Mouse (Mus musculus): ENCODE results near the gene Pbx1. TPM values are rescaled to one million over a fixed set of nuclear protein-coding genes. Genes with fewer than 3 reads are reported as not detected.

Pbx1 gene
- polyA plus RNA-seq, 1 experiment from 2014 or later: 22.1 TPM

- peak; percentile 66 for ATAC-seq (replicated peaks; ENCODE audit: insufficient number of reproducible peaks, insufficient read depth, low FRiP score, low read depth)
- peak overlapping the region; percentile 20; the same call in 1 of the 2 replicates for H3K4me2 ChIP-seq
- 6% methylated on average over 5 of the region's 5 CpGs for whole genome bisulfite sequencing
- no peak overlapping the region for H3K9ac ChIP-seq
- no peak overlapping the region for H3K4me3 ChIP-seq
- H3K4me1 ChIP-seq (replicated peaks): peaks cover 34% of the 10 kb centered on the region
- no peaks in the 10 kb centered on the region for H3K27me3 ChIP-seq
- H3K27ac ChIP-seq: no peak overlapping the region
- H3K9me3 ChIP-seq (replicated peaks): no peaks in the 10 kb centered on the region
- H3K36me3 ChIP-seq: peaks cover 4% of the 10 kb centered on the region; the same call in 1 of the 2 replicates
These were observed 218.0 kb downstream of the Pbx1 start for GRCm38 (mm10) chr1:168214040-168214443.

DNA sequence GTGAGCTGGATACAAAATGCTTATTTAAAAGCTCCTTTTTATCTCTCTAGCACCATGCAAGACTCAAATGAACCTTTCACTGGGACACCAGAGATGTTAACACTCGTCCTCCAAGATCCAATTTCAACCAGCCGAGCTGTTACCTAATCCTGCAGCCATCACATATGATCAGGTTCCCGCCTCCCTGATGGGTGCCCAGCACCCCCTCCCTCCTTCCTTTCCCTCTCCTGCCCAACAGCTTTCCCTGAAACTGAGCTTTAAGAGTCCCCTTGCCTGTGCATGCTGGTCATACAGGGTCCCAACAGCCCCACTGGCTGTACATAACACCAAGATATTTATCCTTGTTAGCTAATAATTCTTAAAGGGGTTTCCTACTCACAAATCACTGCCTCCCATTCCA, 218.5 kb downstream of the Pbx1 start:
- WGBS: 58% methylated on average over 3 of the region's 3 CpGs
- Histone ChIP-seq H3K9me3 (replicated peaks) (no peaks in the 10 kb centered on the region), H3K9ac (no peak overlapping the region), H3K27me3 (no peaks in the 10 kb centered on the region), H3K36me3 (peaks cover 8% of the 10 kb centered on the region), H3K4me3 (no peak overlapping the region), H3K4me2 (no peak overlapping the region), H3K27ac (no peak overlapping the region), H3K4me1 (replicated peaks) (peaks cover 34% of the 10 kb centered on the region)
- no peak for ATAC-seq (replicated peaks; ENCODE audit: insufficient number of reproducible peaks, insufficient read depth, low FRiP score, low read depth)

DNA sequence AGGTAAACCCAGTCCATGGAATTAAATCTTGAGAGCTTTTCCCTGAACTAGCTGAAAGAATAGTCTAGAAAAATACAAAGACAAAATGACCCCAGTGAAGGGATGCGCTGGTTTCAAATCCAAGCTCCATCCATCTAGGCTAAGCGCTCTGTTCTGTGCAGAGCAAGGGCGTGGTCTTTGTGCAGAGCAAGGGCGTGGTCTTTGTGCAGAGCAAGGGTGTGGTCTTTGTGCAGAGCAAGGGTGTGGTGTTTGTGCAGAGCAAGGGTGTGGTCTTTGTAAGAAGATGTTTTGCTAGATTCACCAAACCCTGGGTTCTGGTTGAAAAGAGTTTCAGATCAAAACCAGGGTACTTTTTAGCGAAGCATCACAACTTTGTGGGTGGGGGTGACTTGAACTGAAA, 221.7 kb downstream of the Pbx1 start:
- Histone ChIP-seq H3K27me3 (no peaks in the 10 kb centered on the region), H3K9ac (no peak overlapping the region), H3K27ac (no peak overlapping the region), H3K36me3 (peaks cover 18% of the 10 kb centered on the region), H3K9me3 (replicated peaks) (no peaks in the 10 kb centered on the region), H3K4me3 (no peak overlapping the region), H3K4me2 (no peak overlapping the region), H3K4me1 (replicated peaks) (peaks cover 20% of the 10 kb centered on the region)
- WGBS: 92% methylated on average over 5 of the region's 5 CpGs
- ATAC-seq (replicated peaks; ENCODE audit: insufficient number of reproducible peaks, insufficient read depth, low FRiP score, low read depth): no peak

GRCm38 (mm10) chr1:168200570-168201156, 231.4 kb downstream of the Pbx1 start:
- Histone ChIP-seq H3K9ac (no peak overlapping the region), H3K27me3 (no peaks in the 10 kb centered on the region), H3K27ac (no peak overlapping the region), H3K4me3 (no peak overlapping the region), H3K4me2 (no peak overlapping the region), H3K4me1 (replicated peaks) (peaks cover 21% of the 10 kb centered on the region), H3K9me3 (replicated peaks) (no peaks in the 10 kb centered on the region), H3K36me3 (peaks cover 24% of the 10 kb centered on the region; the same call in 1 of the 2 replicates)
- WGBS: 95% methylated on average over 13 of the region's 13 CpGs
- no peak for ATAC-seq (replicated peaks; ENCODE audit: insufficient number of reproducible peaks, insufficient read depth, low FRiP score, low read depth)

- Histone ChIP-seq H3K9me3 (replicated peaks) (no peaks in the 10 kb centered on the region), H3K4me3 (no peak overlapping the region), H3K27ac (no peak overlapping the region; the same call in 1 of the 2 replicates), H3K27me3 (no peaks in the 10 kb centered on the region), H3K36me3 (peaks cover 36% of the 10 kb centered on the region), H3K4me2 (no peak overlapping the region), H3K4me1 (replicated peaks) (peaks cover 21% of the 10 kb centered on the region), H3K9ac (no peak overlapping the region)
- 71% methylated on average over 5 of the region's 5 CpGs for WGBS
- no peak; the same call in 1 of the 2 replicates for ATAC-seq (replicated peaks; ENCODE audit: insufficient number of reproducible peaks, insufficient read depth, low FRiP score, low read depth)
These were observed 233.8 kb downstream of the Pbx1 start for GRCm38 (mm10) chr1:168198276-168198675.

- WGBS: 48% methylated on average over 3 of the region's 3 CpGs
- no peak for ATAC-seq (replicated peaks; ENCODE audit: insufficient number of reproducible peaks, insufficient read depth, low FRiP score, low read depth)
- Histone ChIP-seq H3K4me1 (replicated peaks) (peaks cover 21% of the 10 kb centered on the region), H3K27me3 (no peaks in the 10 kb centered on the region), H3K36me3 (peaks cover 32% of the 10 kb centered on the region), H3K27ac (peak overlapping the region; percentile 37; the same call in 1 of the 2 replicates), H3K4me3 (no peak overlapping the region), H3K9ac (no peak overlapping the region), H3K4me2 (no peak overlapping the region), H3K9me3 (replicated peaks) (no peaks in the 10 kb centered on the region)
These were observed 234.2 kb downstream of the Pbx1 start for GRCm38 (mm10) chr1:168197908-168198258.

DNA sequence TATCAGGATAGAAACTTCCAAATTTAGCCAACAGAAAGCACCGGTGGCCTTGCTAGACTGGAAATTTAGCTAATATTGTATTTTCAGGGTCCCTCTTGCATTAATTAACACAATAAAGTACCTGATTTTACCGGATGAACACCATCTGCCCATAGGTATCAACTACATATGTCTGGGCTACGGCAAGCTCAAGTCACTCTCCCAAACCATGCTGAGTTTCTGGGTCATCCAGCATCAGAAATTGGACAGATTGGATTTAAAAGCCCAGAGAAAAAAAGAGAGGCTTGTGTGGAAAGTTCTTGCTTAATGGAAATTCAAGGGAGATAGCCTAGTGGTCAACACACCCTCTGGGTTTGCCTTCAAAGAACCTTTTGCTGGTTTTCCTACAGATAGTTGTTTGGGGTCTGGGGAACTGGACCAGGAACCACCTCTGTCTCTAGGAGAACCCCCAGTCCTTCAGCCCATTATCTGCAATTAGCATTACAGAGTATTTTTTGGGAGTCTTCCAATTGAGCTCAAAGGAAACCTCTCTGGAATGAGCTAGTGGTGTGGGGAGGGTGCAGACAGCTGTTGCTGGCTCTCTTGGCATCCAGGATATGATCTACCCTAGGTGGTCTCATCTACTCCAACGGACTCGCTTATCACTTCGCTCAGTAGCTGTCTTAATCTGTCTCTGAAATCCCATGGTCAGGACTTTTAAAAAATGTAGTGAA, 234.7 kb downstream of the Pbx1 start:
- 62% methylated on average over 6 of the region's 6 CpGs for WGBS
- peaks cover 31% of the 10 kb centered on the region for H3K36me3 ChIP-seq

GRCm38 (mm10) chr1:168193364-168193763, 238.7 kb downstream of the Pbx1 start:
- no peaks in the 10 kb centered on the region for H3K9me3 ChIP-seq (replicated peaks)
- ATAC-seq (replicated peaks; ENCODE audit: insufficient number of reproducible peaks, insufficient read depth, low FRiP score, low read depth): no peak
- H3K27me3 ChIP-seq: no peaks in the 10 kb centered on the region
- H3K27ac ChIP-seq: no peak overlapping the region
- no peak overlapping the region for H3K4me2 ChIP-seq
- H3K4me3 ChIP-seq: no peak overlapping the region
- peaks cover 14% of the 10 kb centered on the region for H3K36me3 ChIP-seq
- peaks cover 19% of the 10 kb centered on the region for H3K4me1 ChIP-seq (replicated peaks)
- 88% methylated on average over 7 of the region's 7 CpGs for WGBS
- H3K9ac ChIP-seq: no peak overlapping the region

More for the DNA sequence above, 234.7 kb downstream of the Pbx1 start:
- Histone ChIP-seq H3K27me3 (no peaks in the 10 kb centered on the region), H3K27ac (peak overlapping the region; percentile 37), H3K9ac (no peak overlapping the region), H3K4me2 (no peak overlapping the region), H3K9me3 (replicated peaks) (no peaks in the 10 kb centered on the region), H3K4me1 (replicated peaks) (peaks cover 21% of the 10 kb centered on the region), H3K4me3 (no peak overlapping the region)
- peak; percentile 50; the same call in 1 of the 2 replicates for ATAC-seq (replicated peaks; ENCODE audit: insufficient number of reproducible peaks, insufficient read depth, low FRiP score, low read depth)

DNA sequence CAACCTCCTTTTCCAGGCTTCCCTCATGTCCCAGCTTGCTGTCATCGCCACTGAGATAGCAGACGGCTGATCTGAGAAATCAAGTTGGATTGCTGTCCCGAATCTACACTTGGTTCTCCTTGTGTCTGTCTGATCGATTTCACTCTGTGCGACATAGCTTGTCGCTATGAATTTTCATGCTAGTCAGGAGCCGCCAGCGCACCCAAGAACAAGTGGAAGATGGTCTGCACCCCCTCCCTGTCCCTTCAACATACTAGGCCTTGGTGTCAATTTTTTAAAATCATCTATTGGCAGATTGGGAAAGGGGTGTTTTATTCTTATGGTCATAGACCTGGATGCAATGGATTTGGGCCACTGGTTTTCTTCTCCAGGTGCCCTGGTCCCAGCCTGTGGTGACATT, 249.3 kb downstream of the Pbx1 start:
- Histone ChIP-seq H3K9me3 (replicated peaks) (no peaks in the 10 kb centered on the region), H3K4me2 (no peak overlapping the region), H3K27ac (no peak overlapping the region), H3K27me3 (no peaks in the 10 kb centered on the region), H3K36me3 (peaks cover 14% of the 10 kb centered on the region), H3K4me1 (replicated peaks) (peaks cover 47% of the 10 kb centered on the region), H3K4me3 (no peak overlapping the region), H3K9ac (no peak overlapping the region)
- 90% methylated on average over 8 of the region's 8 CpGs for WGBS
- no peak for ATAC-seq (replicated peaks; ENCODE audit: insufficient number of reproducible peaks, insufficient read depth, low FRiP score, low read depth)

- peak overlapping the region; percentile 84 for H3K27ac ChIP-seq
- 32% methylated on average over 9 of the region's 9 CpGs for WGBS
- ATAC-seq (replicated peaks; ENCODE audit: insufficient number of reproducible peaks, insufficient read depth, low FRiP score, low read depth): peak; percentile 93
- H3K36me3 ChIP-seq: peaks cover 14% of the 10 kb centered on the region
- H3K9ac ChIP-seq: no peak overlapping the region
- no peaks in the 10 kb centered on the region for H3K27me3 ChIP-seq
- H3K4me3 ChIP-seq: no peak overlapping the region
- H3K9me3 ChIP-seq (replicated peaks): no peaks in the 10 kb centered on the region
- H3K4me1 ChIP-seq (replicated peaks): peaks cover 38% of the 10 kb centered on the region
- no peak overlapping the region for H3K4me2 ChIP-seq
These were observed 251.2 kb downstream of the Pbx1 start for GRCm38 (mm10) chr1:168180622-168181441.

DNA sequence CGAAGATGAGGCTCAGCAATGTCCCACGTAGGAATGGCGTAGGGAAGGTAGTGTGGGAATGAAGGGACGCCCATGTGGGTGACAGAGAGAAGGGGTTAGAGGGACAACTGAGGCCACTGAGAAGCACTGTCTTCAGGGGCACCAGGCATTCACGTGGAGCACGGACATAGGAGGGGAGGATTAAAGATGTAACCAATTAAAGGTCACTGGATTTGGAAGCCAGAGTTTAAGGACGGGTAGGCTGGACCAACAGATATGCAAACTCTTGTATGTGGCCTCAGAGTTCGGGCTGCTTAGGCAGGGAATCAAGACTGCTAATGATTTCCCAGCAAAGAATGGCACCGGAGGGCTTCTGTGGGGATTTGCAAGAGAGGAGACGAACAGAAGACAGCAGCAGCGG, 252.4 kb downstream of the Pbx1 start:
- H3K27ac ChIP-seq: peak overlapping the region; percentile 84

More for the DNA sequence above, 252.4 kb downstream of the Pbx1 start:
- ATAC-seq (replicated peaks; ENCODE audit: insufficient number of reproducible peaks, insufficient read depth, low FRiP score, low read depth): no peak
- peaks cover 40% of the 10 kb centered on the region for H3K4me1 ChIP-seq (replicated peaks)
- no peak overlapping the region for H3K9ac ChIP-seq
- 86% methylated on average over 11 of the region's 11 CpGs for WGBS
- no peak overlapping the region for H3K4me3 ChIP-seq
- H3K27me3 ChIP-seq: no peaks in the 10 kb centered on the region
- H3K9me3 ChIP-seq (replicated peaks): no peaks in the 10 kb centered on the region
- H3K4me2 ChIP-seq: no peak overlapping the region
- H3K36me3 ChIP-seq: peaks cover 14% of the 10 kb centered on the region

All from heart, embryonic 15.5 days (tissue).